Mouse (Mus musculus): ENCODE results near the gene Tgfb2. TPM values are rescaled to one million over a fixed set of nuclear protein-coding genes. Genes with fewer than 3 reads are reported as not detected.
A peak's percentile ranks its signal among the peaks of the same experiment; 100 is the strongest.

The Tgfb2 gene
- under 1 TPM in 1 of 2 experiments, not detected in 1; 0.13 TPM for polyA plus RNA-seq (2017; shearing (Covaris generic))

DNA sequence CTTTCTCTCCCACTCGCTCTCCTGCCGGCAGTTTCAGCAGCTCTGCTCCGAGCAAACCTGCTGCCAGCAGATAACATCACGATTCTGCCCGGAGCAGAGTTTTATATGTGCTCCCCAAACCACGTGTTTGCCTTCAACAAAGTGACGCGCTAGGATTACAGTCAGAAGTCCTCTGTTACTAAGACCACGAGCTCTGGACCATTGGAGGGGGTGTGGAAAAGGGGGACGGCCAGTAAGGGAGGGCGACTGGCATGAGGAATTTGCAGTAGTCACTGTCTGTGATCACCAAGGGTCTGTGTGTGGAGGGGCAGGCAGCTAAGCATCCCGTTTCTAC is at the start of gene Tgfb2:
TSS of gene Tgfb2 (minus strand) at position 75 of the 334 bp plus-strand sequence.
- no peak for ATAC-seq

DNA sequence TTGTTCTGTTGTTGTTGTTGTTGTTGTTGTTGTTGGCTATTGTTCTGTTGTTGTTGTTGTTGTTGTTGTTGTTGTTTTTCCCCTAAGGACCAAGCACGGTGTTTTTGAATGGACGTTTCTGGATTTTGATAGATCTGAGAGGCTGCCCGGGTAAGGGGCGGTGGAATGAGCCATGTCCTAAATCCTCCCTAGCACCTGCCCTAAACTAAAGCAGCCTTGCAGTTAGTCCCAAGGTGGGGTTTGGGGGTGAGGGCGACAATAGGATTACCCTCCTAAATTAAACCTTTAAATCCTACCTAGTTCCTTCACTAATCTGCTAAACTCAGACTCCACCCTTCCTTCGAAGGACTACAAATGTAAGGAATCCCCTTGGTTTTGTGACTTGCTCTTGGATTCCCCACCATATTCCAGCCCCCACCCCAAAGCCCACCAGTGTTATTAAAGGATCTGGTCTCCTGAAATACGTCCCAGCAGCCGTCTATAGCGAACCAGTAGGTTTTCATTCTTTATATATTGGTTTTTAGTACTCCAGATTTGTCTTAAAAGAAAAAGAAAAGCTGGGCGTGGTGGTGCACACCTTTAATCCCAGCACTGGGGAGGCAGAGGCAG is 44.0 kb upstream of the Tgfb2 start:
- peak; percentile 24 for ATAC-seq

DNA sequence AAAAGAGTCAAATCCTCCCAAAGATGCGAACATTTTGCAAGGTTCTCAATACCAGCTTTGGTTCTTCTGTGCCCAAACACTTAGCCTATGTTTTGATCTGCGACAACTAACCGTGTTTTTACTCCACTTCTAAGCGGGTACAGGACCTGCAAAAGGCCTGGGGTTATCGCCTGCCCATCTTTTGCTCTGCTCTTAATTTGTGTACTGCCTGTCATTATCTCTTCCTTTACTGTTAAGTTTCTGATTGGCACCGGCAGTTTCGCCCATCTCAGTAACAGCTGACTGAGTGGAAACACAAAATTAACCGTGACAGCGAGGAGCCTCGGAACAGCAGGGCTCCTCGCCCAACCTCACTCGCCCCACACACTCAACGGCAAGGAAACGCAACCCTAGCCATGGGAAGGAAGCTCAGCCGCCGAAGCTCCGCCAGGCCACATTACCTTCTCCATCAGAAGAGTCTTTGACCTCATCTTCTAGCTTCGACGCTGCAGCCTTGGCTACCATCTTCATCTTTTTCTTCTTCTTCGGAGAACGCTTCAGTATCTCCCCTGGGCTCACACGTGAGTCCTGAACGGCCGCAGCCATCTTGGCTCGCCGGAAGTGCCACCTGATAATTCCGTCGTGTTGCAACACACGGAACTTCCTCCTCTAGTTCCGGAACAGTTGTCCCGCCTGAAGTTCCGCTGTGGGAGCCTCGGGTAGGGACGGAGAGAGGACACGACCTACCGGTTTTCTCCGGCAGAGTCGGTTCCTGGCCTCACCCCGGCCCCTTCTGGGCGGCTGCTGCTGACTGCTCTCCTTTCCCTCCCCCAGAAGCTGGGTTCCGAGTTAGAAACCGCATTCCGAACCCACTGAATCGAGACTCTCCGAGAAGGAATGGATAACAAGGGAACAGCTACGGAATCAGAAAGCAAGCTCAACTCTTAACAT is 43.2 kb upstream of the Tgfb2 start, which contains the start of gene Rrp15:
TSS of gene Rrp15 (minus strand) at position 635 of the 930 bp plus-strand sequence.
- peak; percentile 89 for ATAC-seq

DNA sequence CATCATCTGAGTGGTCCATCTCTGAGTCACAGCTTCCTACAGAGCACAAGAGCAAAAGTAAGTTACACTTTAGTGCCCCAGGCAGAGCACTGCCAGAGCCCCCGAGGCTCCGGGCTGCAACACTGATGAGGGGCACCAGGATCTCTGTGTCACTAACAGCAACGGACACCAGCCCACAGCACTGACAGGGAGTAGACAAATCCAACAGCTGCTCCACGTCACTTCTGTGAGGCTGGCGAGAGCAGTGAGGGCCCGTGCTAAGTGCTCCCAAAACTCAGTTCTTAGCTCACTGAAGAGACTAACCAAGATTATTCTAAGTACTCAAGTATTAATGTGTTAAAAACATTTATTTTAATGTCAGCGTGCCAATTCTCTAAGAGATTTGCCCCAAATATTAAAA is 34.0 kb upstream of the Tgfb2 start:
- ATAC-seq = no peak

DNA sequence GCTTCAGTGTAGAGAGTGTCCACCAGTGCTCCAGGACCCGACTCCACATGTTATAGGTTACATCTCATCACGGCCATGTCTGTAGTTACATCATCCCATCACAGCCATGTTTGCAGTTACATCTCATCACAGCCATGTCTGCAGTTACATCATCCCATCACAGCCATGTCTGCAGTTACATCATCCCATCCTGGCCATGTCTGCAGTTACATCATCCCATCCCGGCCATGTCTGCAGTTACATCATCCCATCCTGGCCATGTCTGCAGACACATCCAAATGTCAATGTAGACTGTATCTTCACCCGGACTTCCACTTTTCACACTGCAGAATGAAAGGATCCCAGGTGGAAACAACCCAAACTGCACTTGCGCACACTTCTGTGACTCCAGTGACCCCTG is 29.7 kb upstream of the Tgfb2 start:
- no peak for ATAC-seq

DNA sequence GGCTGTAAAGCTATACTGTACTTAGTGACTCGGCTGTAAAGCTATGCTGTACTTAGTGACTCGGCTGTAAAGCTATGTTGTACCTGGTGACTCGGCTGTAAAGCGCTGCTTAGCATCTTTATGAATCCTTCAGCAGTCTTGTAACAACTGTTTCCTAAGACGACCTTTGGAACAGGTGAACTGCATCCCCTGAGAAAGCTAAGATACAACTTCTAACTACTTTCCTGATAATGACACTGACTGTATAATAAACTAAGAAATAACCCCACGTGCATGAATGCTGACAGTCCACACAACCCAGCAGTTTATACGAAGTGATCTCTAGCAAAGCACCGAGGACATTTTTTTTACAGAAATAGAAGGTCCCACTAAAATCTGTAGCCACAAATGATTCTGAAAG is 27.3 kb upstream of the Tgfb2 start:
- ATAC-seq = no peak

DNA sequence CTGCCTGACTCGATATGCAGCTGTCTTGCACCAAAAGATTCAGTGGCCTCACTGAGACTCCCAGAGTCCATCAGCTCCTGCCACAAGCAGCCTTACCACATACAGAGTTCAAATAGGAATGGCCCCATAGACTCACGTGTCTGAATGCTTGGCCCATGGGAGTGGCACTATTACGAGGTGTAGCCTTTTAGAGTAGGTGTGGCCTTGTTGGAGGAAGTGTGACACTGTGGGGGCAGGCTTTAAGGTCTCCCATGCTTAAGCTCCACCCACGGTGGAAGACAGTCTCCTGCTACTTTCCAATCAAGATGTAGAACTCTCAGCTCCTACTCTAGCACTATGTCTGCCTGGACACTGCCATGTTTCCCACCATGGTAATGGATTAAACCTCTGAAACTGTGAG is 23.0 kb upstream of the Tgfb2 start:
- no peak for ATAC-seq

DNA sequence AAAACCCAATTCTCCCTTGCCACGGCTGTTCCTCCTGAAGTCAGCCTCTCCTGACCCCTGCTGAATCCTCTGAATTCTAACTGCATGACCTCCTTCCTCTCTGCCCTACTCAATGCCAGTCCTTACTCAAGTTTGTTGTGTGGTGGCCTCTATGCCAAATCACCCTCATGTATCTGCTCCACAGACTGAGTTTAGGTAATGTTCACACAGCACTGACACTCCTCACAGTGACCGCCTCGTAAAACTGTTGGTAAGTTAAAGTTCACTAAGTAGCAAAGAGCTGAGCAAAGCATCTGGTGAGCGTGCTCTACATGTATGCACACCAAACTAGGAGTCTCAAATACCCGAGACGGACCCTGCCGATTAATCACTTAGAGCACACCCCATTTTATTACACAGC is 20.3 kb upstream of the Tgfb2 start:
- no peak for ATAC-seq

DNA sequence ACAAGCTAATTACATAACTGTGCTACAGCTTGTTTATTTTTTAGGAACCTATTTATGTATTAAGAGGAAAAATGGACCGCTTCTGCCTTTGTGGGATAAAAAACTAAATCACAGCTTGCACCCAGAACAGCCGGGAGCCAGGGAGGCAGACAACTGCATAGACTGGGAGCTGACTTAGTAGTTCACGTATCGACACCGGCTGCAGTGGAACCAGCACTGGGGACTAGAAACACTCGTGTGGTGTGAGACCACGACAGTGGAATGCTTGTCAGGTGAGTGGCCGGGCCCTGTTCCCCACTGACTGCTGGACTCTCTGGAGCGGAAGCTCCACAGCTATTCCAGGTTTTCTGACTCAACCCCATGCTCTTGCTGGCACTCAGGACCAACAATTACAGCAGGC is 16.5 kb upstream of the Tgfb2 start:
- ATAC-seq = no peak

DNA sequence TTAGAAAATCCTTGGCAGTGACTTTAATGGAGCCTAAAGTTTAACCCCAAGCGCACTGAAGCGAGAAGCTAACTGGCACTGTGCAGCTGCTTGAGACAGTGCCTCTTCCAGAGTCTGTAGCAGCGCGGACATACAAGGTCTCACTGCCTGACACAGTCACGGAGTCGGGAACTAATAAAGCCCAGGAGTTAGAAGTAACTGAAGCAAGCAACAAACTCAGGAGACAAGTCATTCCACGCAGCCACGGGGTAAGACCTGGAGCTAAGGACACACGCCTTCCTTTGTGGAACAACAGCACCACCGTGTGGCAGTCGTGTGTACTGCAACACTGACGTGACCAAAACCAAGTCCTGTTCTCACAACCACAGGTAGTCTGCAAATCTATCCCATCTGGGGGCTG is 16.1 kb upstream of the Tgfb2 start:
- peak; percentile 71 for ATAC-seq

DNA sequence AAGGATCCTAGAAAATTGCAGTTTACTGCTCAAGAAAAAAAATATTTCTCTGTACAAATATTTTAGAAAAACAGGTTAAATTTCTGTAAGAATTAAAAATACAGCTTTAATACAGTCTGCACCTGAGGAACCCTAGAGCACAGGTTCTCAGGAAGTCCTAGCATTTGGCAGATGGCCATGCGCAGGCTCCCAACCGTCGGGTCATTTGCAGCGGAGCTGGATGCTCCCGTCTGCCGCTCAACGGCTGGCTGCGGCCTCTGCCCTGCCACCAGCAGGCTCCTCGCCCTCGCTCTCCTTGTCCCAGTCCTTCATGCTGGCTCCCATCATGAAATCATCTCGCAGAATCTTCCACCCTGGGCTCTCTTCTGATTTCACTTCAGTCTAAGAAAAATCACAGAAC is 15.4 kb upstream of the Tgfb2 start:
- ATAC-seq = no peak

DNA sequence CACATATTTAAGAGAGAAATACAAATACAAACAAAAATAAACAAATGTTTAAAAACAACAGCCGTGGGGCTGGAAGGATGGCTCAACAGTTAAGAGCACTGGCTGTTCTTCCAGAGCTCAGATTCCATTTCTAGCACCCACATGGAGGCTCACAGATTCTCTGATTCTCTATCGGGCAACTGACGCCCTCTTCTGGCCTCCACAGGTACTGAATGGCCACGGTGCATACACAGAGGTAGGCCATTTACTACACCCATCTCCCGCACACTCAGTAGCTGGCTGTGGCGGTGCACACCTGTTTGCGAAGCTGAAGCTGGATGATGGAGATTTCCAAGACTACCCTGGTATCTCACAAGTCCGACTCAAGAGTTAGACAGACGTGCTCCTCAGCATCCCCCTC is 13.9 kb upstream of the Tgfb2 start:
- ATAC-seq = no peak

DNA sequence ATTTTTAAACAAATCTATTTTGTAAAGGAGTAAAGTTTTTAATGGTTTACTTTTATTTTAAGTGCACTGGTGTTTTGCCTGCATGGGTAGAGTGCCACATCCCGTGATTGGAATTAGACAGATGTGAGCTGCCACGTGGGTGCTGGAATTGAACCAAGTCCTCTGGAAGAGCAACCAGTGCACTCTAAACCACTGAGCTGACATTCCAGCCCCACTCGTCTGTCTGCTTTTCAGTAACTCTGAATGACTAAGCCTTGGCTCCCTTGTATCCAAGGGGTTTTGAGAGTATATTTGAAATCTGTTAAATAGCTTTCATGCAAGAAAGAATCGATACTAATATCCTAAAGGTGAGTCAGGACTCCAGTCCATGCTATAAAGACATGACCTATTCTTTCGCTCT is 13.1 kb upstream of the Tgfb2 start:
- ATAC-seq = no peak

DNA sequence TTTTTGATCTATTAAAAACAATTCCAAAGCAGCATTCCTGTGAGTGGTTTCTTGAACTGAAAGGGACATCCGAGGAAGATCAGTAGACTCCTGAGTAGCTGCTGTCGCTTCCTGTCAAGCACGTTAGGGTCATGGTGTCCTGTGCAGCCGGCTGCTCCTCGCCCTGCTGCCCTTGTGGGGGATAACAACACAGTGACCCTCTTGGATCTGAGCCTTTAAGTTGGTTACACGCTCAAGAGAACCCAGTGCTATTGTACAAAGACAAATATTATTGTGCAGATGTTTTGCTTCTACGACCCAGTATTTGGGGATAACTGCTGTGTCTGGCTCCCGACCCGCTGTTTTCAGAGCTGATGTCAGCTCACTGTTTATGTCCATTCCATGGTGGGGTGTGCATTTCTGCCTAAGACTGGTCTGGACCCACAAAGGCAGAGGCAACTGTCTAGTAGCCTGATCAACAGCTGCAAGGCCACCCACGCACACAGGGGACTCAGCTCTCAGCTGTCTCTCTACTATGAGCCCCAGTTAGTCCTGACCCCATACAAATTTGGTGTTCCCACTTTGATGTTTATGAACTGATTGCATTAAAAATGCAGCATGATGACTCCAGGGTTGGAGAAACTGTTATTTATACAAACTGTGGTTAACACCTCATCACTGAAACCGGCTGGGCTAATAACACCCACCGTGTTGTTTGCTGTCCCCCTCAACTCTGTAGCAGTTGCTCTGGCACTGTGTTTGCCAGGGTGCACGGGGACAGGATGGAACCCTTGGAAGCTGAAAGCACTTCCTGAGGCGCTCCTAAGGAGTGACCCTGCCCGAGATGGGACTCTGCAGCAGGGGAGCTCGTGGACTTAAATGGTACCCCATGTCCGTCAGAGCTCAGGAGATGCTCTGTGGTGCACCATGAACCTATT is 9.4 kb upstream of the Tgfb2 start:
- no peak for ATAC-seq

DNA sequence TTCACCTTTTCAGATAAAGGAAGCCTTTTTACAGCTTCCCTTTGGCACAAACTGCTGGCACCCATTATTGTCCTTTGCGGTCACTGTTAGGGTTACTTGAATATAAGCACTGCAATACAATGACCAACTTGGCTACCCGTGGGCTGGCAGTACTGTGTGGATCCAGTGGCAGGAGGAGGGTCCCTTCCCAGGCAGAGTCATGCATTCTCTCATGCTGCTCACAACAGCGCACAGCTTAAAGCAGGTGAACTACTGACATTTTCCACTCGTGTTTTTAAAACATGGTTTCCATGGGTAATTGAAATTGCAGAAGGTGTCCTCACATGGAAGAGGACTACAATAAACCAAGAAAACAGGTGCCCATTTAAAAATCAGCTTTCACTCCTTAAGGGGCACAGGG is 8.4 kb upstream of the Tgfb2 start:
- ATAC-seq = no peak

DNA sequence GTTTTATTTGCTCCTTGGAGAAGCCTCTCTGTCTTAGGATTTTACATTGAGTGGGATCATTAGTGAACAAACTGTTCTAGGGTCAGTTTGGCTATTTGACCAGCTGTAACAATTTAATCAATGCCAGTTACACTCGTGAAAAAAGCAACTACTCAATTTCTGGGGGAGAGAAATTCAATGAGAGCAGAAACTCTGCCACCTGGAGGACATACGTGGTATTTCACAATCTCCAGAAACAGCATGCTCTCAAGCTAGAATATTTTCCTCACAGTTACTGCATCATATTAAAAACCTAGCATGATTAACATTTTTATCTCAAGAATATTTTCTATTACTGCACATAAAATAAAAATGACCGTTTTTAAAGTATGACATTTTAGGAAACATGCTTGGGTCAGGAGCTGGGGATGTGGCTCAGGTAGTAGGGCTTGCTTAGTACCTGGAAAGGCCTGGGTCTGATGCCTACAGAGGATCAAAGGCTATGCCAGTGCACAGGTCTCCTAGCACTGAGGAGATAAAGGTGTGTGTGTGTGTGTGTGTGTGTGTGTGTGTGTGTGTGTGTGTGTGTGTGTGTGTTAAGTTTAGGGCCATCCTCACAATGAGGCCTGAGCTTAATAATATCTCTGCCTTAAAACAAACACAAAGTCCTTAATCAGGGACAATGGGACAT is 7.1 kb upstream of the Tgfb2 start:
- ATAC-seq = peak; percentile 61

DNA sequence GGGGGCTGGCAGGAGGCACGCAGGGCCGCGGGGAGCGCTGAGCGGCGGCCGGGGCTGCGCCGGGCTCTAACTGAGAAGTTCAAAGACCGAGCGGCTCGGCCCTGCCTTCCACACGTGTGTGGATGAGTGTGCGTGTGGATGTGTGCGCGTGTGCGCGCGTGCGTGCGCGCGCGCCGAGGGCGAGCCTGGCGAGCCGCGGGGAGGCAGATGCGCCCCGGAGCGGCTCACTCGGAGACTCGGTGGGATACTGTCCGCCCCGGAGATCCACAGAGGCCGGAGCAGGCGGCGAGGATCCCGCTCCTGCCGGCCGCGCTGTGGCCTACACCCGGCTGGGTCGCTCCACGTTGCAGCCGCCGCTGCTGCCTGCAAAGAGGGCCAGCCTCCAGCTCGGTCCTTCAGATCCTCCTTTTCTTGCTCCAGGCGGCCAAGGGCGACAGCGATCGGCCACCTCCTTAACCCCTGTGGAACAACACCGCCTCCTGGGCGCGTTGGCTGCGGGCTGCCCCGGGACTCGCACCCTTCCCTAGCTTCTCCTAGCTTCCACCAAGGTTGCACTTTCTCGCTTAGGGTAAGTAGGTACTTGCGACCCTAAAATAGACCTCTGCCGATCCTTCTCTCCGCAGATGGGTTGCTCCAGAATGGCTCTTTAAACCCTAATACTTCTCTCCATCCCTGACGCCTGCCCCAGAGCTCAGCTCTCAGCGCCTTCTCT is 430 bp downstream of the Tgfb2 start:
- ATAC-seq = no peak

DNA sequence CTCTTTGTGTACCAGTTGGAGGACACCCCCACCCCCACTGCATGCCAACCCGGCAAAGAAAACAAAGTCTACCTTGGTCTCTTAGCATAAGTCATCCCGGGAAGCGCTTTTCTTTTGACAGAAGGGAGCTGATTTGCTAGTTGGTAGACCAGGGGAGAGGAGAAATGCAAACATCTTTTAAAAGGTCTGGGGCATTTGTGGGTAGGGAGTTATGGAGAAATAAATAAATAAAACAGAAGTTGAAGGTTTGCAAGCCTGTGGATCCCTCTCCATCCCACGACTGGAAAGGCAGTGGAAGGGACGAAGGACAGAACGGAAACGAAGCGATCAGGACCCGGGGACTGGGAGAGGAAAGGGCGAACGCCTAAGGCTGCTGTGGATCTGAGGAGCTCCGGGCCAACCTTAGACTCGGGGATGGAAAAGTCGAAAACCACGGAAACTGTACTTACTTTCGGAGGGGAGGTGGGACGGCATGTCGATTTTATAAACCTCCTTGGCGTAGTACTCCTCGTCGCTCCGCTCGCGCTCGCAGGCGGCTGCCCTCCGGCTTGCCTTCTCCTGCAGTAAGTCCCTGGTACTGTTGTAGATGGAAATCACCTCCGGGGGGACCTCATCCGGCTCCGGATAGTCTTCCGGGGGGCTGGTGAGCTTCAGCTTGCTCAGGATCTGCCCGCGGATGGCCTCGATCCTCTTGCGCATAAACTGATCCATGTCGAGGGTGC is 1.6 kb downstream of the Tgfb2 start:
- no peak for ATAC-seq

DNA sequence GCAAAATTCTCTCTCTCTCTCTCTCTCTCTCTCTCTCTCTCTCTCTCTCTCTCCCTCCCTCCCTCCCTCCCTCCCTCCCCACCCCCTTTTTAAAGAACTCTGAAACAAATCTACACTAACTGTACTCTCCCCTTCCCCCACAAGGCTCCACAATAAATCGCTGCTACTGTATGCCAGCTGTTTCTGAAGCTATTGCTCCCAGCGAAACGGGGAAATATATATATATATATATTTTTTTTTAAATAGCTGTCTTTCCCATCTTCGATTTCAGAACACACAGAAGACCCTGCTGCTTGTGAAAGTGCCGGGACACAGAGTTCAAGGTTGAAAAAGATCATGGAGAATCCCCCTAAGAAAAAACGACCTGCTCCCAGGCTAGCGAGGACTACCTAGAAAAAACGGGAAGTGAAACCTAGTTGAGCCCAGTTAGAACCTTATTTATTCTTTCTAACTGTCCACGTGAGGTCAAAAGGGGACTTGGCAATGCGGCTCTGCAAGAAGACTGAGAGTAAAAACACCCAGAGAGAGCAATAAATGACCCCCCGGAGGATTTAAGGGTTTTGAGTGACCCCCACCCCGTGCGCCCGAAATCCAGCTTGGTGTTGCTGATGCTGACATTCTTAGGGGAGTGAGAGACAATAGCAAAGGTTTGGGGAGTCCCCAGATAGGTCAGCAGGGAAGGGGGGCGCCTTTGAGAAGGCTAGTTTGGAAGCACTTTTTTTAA is 2.4 kb downstream of the Tgfb2 start:
- ATAC-seq = no peak
